Mouse (Mus musculus) right cerebral cortex, adult 2 months (tissue): ENCODE results near the gene Psmg1.
A peak's percentile ranks its signal among the peaks of the same experiment; 100 is the strongest.
"Not testable (repeated sequence)": the region's sequence is repeated elsewhere in the genome, so short reads cannot be mapped to it uniquely, and the experiment has no call there.

Source experiments
- DNase-seq, 2 experiments: peaks; one replicate each; pipeline ENCODE4 v3.0.0; 2021 to 2022; ENCODE audit warnings: low spot score in 2 of 2

Psmg1 gene

GRCm38 (mm10) chr16:95990462-95991121 lies at the start of gene Psmg1:
Gene Psmg1 (minus strand): TSS chr16:95990960.
- peak; percentile 95 to 96 for DNase-seq

- peak in 1 of 2 experiments; percentile 27 for DNase-seq
These were observed 48.8 kb upstream of the Psmg1 start for GRCm38 (mm10) chr16:96039538-96039937.

- DNase-seq, result peak; percentile 27 to 30
These were observed 43.7 kb upstream of the Psmg1 start for GRCm38 (mm10) chr16:96034473-96034872.

GRCm38 (mm10) chr16:96032368-96033043 lies 41.7 kb upstream of the Psmg1 start:
- DNase-seq, result no peak

GRCm38 (mm10) chr16:96030476-96031102 lies 39.8 kb upstream of the Psmg1 start:
- no peak for DNase-seq

DNA sequence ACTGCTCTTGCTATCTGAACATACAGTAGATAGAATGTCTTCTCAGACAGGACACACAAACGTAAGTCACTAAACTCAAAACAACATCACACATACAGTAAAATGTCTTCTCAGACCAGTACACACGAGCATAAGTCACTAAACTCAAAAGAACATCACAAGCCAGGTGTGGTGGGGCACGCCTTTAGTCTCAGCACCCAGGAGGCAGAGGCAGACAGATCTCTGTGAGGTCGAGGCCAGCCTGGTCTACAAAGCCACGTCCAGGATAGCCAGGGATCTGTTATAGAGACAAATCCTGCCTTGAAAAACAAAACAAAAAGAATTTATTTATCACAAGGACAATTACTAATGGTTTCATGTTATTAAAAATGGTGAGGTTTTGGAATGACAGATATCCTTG lies 35.5 kb upstream of the Psmg1 start:
- DNase-seq, result no peak

GRCm38 (mm10) chr16:96025244-96025643 lies 34.5 kb upstream of the Psmg1 start:
- no peak for DNase-seq

DNA sequence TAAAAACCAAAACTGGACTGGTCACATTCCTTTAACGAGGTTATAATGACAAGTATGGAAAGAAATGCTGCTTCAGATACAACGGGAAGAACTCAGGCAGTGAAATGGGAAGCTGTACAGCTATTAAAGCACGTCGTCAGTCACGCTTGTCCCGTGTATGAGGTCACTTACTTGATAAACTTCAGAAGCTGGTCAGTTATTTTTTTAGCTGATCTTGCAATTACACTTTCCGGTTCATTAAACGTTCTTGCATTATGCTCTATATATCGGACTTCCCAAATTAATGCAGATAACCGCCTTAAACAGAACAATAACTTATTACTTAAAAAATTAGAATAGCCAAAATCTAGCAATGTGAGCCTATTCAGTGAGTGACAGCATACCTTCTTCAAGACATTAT lies 30.3 kb upstream of the Psmg1 start:
- no peak for DNase-seq

GRCm38 (mm10) chr16:96009124-96009523 lies 18.4 kb upstream of the Psmg1 start:
- DNase-seq, result not testable (repeated sequence)

DNA sequence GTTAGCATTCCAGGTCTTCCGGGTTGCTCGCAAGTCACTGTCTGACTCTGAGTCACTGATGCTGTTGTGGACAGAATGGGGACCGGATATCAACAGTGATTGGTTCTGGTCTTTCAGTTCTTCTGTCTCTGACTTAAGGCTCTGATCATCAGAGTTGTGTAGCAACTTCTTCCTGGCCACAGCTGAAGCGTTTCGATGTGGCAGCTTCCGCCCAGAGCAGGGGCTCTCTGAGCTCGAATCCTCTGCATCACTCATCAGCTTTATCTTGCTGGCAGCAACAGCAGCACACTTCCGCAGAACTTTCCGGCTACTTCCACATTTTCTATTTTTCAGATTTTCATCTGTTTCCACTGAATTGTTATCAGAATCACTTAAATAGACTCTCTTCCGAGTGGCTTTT lies 13.5 kb upstream of the Psmg1 start:
- not testable (repeated sequence) for DNase-seq

- DNase-seq, result no peak
These were observed 8.5 kb upstream of the Psmg1 start for GRCm38 (mm10) chr16:95999291-95999690.

- no peak for DNase-seq
These were observed 5.4 kb upstream of the Psmg1 start for GRCm38 (mm10) chr16:95996156-95996555.

DNA sequence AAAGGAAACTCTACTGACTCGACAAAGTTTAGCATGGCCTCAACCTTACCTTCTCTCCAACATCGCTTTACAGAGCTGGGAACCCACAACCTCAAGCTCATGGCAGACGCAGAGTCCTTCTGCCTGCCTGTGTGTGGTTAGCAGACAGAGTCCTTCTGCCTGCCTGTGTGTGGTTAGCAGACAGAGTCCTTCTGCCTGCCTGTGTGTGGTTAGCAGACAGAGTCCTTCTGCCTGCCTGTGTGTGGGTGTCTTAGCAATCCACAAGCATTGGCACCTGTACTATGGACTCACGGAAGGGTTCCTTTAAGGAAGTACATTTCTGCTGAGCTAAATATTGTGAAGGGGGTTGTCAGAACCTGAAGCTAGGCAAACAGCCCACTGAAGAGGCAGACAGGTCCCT lies 3.8 kb upstream of the Psmg1 start:
- peak; percentile 31 to 39 for DNase-seq

DNA sequence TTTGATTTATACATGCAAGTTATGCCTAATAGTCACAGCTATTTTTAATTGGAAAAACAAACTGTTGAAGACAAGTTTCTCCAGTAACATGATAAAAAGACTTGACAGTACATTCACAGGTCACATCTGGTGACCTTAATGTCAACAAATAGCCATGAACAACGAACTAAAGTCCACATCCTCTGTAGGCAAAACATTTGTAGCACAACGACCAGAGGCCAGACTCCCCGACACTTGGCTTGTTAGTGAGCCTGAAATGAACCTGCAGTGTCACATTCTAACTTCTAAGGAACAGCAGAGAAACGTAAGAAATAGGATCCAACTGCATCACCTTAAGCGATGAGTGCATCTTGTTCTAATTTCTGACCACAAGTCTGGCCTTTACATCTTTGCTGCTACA lies 1.8 kb upstream of the Psmg1 start:
- DNase-seq, result no peak

GRCm38 (mm10) chr16:95991122-95991900 lies 551 bp upstream of the Psmg1 start:
- no peak for DNase-seq

DNA sequence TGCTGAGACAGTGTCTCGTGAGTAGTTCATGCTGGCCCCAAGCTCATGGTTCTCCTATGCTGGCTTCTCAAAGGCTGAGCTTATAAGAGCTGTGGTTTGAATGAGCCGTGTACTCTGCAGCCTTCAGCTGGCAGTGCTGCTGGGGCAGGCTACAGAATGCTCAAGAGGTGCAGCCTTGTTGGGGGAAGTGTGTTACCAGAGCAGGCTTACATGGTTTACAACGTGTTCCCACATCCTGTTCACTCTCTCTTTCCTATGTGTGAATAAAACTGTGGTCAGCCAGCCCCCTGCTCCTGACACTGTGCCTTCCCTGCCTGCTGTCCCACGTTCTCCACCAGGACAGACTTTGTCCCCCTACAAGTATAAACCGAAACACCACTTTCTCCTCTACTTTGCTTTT lies 5.8 kb downstream of the Psmg1 start:
- no peak for DNase-seq

GRCm38 (mm10) chr16:95983601-95984000 lies 7.2 kb downstream of the Psmg1 start:
- DNase-seq, result no peak

GRCm38 (mm10) chr16:95970841-95971240 lies 19.9 kb downstream of the Psmg1 start:
- DNase-seq, result peak in 1 of 2 experiments; percentile 30

DNA sequence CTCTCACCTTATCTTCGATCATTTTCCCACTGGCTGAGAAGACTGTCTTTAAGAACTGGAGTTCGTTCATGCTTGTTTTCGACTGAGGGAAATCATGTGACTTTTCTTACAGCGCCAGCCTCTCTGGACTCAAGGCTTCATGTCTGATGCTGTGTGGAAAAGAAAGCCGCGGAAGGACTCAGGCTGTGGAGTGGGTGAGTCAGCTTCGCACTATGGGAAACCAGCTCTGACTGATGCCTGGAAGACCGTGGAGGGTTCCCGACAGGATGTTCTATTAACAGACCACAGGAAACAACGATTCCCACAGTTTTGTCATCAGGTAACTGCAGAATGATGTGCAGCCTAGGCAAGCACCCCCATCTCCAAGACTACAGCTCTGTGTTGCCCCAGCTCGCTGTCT lies 23.3 kb downstream of the Psmg1 start:
- peak; percentile 27 to 29 for DNase-seq

GRCm38 (mm10) chr16:95964427-95965023 lies 26.2 kb downstream of the Psmg1 start:
- DNase-seq, result peak; percentile 42 to 65

GRCm38 (mm10) chr16:95961484-95961883 lies 29.3 kb downstream of the Psmg1 start:
- not testable (repeated sequence) for DNase-seq

- not testable (repeated sequence) for DNase-seq
These were observed 30.1 kb downstream of the Psmg1 start for GRCm38 (mm10) chr16:95960689-95961088.
